Mouse (Mus musculus) skeletal muscle tissue, adult 2 months (tissue): ENCODE results near the gene Rapsn.

Experiments
- DNase-seq: peaks from one replicate; pipeline ENCODE4 v3.0.0-alpha.2; 2012; ENCODE audit warnings: low read depth, low spot score

Rapsn gene

DNA sequence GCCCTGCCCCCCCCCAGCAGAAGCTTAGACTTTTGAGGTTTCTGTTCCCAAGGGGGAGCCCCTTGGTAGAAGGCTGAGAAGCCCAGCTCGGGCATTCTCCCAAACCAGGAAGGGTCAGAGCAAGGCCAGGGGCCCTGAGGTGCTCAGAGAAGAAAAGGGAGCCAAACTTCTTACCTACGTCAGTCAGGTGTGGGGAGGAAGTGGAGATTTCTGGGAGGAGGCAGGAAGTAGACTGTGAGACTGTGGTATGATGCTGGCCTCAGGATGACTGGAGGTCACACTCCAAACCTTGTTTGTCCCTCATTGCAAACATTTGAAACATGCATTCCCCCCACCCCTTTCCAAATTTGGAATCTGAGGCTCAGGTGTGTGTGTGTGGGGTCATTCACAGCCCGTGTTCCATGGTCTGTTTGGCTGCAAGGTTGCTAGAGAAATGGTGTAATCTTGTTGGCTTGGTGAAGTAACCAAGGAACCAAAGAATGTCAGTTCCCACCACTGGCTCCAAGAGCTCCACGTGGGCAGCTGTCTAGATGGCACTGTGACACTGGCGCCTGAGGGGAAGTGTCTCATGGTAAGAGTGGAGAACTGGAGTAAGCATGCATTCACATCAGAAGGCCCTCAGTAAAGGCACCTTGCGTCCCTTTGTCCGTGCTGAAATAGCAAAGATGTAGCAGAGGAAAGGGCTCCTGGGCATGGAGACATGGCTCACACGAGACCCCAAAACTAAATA is 45.5 kb downstream of the Rapsn start:
- no peak for DNase-seq

DNA sequence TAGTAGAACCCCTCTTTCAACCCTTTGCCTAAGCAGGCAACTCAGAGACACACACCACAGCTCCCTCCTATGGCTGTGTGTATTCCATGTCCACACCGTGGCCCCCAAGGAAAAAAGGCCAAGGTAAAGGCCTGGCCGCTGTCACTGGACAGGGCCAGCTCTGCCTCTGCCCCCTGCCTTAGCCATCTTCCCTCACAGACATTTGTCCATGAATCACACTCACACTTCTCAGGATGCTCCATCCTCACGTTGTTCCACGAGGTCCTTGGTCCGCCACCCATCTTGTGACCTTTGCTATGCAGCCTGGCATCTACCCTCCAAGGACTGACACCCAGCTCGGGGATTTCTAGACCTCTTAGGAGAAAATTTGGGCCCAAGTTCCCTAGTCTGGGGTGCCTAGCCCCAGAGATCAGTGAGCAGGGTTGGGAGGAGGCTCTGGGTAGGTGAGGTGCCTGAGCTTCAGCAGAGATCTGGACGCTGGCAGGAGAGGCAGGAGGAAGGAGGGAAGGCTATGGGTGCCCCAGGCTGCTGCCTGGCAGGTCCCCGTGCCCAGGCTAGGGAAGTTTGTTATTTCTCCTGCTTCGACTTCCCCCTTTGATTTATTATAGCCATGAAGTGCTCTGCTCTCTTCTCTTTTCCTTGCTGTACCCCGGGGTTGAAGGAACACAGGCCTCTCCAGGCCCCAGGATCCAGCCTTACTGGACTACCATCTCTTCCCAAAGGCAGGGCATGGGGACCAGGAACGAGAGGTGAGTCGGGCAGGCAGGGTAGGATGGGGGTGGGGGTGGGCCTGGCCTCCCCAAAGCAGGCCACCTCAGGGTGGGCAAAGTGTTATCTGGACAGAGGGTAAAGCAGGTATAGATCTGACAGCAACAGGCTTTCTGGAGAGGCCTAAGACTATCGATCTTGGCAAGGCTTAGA is 46.6 kb downstream of the Rapsn start, which contains the start of gene Spi1:
Spi1 (plus strand) TSS at position 616 of the 921 bp plus-strand sequence.
- no peak for DNase-seq

DNA sequence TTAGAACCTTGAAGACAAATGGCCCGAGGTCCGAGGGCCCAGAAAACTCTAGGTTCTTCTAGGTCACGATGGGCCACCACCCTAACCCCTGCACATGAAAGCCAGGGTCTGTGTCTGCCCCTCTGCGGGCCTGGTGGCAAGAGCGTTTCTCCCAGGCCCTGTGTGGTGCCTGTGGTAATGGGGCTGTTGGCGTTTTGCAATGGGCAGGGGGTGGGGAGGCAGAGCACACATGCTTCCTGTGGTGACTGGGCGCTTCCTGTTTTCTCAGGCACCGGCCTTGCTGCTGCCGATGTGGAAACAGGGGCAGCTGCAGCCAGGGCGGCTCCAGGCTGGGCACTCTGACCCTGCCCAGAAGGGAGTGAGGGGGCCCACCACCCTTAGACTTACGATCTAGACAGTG is 47.4 kb downstream of the Rapsn start:
- peak; percentile 63 for DNase-seq

DNA sequence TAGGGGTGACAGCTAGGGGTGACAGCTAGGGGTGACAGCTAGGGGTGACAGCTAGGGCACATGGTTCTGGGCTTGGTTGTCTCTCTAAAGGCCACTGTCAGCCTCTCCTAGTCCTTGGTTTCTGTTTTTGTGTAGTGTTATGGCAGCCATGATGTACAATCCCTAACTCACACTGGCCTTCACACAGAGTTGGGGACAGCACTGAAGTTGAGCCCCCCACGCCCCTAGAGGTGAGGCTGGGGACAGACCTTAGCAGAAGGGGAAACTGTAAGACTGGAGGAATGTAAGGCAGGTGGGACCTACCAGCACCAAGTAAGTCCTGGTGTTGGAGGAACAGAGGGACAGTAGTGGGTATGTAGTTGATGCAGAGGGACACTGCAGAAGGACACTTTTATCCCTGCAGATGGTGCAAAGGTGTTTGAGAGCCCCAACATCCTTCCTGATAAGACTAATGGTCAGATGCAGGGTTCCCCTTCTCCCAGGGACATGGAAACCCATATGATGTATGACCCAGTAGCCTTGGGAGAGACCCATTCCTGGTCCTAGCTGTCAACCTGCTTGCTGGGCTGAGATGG is 48.0 kb downstream of the Rapsn start:
- DNase-seq: no peak

DNA sequence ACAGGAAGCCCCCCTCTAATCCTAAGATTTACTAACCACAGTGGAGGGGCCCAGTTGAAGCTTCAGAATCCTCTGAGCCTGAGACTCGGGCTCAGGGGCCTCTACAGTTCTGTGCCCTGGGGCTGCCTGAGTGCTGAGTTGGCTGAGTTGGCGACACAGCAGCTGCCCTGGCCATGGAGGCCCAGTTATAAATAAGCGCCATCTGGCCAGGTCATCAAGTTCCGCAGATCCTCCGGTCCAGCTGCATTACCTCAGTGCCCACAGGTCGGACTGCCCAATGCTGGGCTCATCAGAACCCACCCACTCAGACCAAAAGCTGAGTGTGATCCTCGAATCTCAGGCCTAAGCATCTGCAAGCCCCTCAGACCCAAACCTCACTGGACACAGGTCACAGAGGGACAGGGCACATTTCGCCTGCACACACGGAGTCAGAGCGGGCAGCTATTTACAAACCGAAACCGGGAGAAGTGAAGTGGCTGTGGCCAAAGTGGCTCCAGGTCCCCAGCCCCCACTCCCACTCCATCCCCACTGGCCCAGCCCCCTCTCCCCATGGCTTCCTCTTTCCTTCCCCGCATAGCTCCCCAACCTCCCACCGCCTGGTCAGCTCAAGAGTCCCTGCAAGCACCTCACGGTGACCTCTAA is 48.9 kb downstream of the Rapsn start:
- peak; percentile 92 for DNase-seq

DNA sequence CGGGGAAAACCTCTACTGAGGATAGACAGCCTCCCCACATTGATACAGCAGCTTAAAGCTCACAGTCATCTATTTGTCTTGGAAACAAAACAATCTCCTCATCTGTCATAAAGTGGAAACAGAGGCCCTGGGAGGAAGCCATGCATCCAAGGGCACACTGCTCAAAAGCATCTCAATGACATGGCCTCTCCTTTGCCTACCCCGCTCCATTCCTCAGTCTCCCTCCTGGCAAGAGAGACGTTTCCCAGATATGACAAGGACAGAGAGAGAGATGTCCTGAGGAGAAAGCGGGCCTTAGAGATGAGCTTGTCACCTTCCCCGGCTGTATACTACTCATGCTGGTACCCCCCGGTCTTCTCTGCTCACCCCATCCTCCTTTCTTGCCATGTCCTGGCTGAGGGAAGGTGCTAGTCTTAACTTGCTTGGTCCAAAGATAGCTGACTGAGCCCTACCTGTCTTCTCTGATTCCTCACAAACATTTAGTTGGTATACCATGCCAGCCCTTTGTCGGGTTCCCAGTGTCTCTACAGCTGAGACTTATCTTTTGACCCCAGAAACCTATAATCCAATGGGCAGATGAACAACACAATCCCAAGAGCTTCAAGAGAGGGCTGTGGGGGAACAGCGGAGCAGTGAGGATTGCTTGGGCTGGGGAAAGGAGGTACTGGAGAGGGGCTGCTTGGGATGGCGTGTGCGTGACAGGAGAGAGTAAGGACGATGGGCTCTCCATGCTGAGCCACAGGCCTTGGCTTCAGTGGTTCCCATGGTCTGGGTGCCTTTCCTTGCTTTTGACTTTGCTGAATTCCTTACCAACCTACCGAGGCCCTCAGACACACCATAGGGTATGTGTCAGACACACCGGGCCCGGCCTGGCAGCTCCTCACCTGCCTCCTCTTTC is 50.3 kb downstream of the Rapsn start:
- DNase-seq: no peak

DNA sequence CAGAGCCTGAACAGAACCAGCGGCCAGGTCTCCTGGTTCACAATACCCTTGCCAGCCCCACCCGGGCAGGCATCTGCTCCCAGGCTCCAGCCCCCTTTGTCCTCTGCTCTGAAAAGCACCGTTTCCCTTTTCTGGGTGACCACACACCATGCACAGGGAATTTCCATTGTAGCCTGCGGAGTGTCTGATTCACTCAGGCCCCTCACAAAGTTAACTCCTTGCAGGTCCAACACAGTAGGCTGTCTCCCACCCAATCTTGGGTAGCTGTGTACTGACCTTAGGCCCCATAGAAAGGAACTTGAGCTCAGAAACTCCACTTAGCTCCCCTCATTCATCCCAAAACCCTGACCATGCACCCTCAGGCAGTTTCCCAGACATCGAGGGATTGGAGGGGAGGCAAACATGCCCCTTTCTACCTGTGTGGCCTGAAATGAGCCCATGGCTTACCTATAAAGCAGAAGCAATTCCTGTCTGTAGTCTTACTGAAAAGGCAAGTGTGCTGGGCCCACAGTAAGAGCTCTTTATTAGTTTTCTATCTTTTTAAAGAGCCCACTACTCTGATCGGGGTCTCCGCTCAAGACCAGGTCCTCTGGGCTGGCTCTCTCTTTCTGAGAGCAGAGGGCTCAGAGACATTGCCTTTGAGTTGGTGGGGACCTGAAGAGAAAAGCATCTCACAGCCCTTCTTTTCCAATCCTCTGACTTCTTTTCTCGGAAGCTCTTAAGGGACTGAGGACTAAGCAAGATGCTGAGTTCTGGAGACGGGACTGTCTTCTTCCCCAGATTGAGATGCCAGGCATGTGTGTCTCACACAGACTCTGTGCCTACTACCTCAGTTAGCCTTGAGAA is 51.2 kb downstream of the Rapsn start:
- no peak for DNase-seq

DNA sequence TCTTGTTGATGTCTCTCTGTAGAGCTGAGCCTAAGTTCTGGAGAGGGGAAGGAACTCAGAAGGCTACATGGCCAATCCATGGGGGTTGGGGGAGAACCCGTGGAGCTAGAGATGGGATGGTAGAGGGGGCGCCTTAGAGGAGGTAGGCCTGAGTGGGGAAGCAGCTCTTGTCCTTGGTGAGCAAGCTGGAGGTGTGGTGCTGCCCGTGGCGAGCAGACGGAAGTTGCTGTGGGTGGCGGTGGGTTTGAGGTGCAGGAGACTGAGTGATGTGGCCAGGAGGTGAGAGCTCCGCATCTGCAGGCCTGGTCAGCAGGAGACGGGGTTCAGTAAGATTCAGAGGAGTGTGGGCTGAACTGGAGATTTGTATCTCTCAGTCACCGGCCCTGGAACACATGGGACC is 52.0 kb downstream of the Rapsn start:
- no peak for DNase-seq

DNA sequence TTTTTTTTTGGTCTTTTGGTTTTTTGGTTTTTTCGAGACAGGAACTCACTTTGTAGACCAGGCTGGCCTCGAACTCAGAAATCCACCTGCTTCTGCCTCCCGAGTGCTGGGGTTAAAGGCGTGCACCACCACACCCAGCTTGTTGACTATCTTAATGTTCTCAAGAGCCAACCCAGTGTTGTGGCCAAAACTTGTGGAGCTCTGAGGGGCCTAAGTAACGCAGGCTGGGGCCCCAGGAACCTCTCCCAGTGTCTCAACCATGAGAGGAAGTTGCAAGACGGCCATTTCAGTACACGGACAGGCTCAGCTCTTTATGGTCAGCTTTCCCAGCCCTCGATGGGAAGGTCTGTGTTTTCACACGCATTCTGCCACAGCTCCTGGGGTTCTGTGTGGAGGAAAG is 53.6 kb downstream of the Rapsn start:
- no peak for DNase-seq

DNA sequence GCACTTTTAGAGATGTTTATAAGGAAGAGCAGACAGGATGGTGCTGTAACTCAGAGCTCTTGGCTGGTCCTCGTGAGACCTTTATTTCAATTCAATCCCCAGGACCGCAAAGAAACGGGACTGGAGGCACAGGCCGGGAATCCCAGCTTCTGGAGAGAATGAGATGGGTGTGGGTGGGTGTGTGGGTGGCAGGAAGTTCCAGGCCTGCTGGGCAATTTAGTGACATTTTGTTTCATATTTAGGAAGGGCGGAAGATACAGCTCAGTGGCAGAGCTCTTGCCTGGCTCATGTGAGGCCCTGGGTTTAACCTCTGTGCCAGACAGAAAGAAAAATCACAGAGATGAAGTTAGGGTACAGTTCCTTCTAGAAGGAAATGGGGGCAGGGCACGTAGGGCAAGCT is 54.8 kb downstream of the Rapsn start:
- no peak for DNase-seq

DNA sequence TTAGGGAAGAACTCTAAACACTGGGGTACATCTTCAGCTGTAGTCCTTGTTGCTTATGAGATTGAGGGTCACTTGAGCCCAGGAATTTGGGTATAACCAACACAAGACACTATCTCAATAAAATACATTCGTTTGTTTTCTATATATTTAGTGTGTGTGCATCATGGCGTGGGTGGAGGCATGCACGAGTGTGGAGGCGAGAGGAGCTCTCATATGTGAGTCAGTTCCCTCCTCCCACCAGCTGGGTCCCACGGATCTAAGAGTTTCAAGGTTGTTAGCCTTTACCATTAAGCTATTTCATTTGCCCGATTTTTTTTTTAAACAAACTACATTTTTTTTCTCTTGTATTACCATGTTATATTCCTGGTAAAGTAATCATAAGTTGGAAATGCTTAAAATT is 55.4 kb downstream of the Rapsn start:
- no peak for DNase-seq
